Mouse (Mus musculus) hematopoietic stem cell, adult 5-6 weeks (primary cell): Measurements from ENCODE around the gene Kcnn3. TPM values are rescaled to one million over a fixed set of nuclear protein-coding genes. Genes with fewer than 3 reads are reported as not detected.

Source experiments
- ATAC-seq, 2 experiments: fragments of 125-278 bp in 1 of 2; replicated peaks in 1 of 2; 2 replicates each; pipeline ENCODE4 v1.8.0; 2016 to 2017; ENCODE audit warnings: inconsistent platforms in 2 of 2, mild to moderate bottlenecking in 2 of 2, moderate number of reproducible peaks in 2 of 2, low read depth in 1 of 2, moderate TSS enrichment in 1 of 2; ENCODE audit not compliant: low FRiP score in 2 of 2, poor library complexity in 2 of 2, severe bottlenecking in 2 of 2, insufficient read depth in 1 of 2, low TSS enrichment in 1 of 2
- total RNA-seq: library from RNA; stranded (forward); fragments of 172-1452, 232-1000 nt; gene quantifications from 2 replicates; pipeline ENCODE4 v1.2.3, GENCODE M21; 2017

The Kcnn3 gene
- total RNA-seq, 1 experiment from 2014 or later: not detected

DNA sequence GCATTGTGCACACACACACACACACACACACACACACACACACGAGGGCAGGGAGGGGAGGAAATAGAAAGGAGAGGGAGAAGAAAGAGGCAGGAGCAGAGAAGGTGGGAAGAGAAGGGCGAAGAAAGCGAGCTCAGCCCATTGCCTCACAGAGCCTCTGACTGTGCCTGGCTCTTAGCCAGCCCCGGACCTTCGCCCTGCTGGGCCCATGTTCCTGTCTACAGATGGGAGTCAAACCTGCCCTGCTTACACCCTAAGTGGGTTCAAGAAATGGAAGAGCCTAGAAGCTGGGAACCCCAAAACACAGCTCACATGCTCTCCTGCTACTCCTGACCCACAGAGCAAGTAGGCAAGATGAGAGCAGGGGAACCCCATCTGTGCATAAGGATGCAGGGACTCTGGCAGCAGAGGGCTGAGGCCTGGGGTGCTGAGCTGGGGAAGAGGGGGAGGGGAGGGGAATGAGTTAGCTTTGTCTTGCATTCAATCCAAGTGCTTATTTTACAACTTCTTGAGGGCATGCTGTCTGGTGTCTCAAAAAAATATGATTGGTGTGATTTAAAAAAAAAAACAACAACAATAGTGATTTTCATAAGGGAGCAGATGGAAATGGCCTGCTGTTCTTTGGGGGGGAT, 105.0 kb downstream of the Kcnn3 start:
- no peak for ATAC-seq

DNA sequence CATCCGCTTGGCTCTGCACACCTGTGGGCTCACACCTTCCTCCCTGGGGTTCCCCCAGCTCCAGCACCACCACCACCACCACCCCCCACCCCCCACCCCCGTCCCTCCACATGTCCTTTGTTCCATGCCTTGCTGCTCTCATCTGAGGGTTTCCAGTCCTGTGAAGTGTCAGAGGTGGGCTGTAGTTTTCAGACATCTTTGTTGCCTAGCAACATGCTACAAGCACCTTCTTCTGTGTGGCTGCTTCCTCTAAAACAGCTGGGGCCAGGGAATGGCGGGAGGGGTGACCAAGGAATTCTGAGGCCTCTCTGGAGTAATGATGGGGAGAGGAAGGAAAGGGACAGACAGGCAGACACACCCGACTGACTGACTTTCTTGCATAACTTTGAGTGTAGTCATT, 106.6 kb downstream of the Kcnn3 start:
- ATAC-seq: no peak

DNA sequence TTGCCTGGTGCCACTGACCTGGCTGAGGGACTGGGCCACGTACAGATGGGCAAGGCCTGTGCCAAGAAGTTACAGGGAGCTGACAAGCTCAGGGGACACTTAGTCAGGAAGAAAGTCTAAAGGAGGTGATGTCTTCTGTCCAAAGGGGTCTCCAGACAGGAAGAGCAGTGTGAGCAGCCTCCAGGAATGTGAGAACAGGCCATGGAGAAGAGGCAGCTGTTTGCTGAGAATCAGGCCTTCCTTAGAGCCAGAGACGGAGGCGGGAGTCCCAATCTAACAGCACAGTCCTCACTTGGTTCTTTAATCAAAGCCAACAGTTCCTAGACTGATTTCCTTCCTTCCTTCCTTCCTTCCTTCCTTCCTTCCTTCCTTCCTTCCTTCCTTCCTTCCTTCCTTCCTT, 109.8 kb downstream of the Kcnn3 start:
- ATAC-seq: no peak

DNA sequence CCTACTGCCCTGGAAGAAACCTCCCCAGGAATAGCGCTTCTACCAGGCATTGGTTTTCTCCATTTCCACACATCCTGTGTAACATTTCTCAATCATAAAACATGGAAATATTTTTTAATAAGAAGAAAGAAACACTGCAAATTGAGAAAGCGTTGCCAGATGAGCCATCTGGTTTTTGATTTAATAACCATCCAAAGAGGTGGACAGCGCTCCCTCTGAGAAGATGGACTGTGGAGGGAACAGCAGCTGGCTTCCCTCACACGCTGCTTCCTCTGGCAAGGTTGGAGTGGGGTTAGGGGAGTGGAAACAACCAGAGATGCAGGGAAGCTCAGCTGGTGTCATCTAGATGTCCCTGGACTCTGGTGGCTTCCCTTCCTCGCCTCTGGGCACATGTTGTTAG, 111.8 kb downstream of the Kcnn3 start:
- ATAC-seq: no peak

DNA sequence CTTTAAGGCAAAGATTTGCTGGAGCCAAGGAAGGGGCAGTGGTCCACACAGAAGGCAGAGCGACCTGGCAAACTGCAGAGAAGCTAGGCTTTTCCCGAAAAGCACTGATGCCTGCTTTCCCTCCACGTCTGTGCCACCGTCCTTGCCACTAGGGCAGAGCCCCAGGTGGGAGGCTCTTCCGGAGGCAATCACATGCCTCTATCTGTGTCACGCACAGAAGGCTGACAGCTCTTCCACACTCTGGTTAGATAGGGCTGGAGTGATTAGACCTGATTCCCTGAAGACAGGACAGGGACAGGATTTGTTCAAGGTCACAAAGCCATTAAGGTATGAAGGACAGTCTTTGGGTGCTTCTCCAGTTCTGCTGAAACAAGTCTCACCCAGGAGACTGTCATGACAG, 113.6 kb downstream of the Kcnn3 start:
- no peak for ATAC-seq

DNA sequence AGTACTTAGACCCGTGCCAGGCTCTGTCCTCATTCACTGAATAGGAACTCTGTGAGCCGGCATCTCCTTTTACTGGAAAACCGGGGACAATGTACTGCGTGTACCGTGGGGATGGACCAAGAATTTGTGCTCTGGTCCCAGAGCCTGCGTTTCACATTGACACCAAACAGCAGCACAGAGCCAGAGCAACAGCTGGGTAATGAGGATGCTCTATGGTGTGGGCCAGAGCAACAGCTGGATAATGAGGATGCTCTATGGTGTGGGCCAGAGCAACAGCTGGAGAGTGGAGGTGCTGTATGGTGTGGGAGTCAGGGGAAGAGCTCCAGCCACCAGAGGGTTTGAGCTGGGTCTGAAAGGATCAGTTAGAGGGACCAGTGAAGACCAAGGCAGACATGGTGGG, 114.0 kb downstream of the Kcnn3 start:
- no peak for ATAC-seq

DNA sequence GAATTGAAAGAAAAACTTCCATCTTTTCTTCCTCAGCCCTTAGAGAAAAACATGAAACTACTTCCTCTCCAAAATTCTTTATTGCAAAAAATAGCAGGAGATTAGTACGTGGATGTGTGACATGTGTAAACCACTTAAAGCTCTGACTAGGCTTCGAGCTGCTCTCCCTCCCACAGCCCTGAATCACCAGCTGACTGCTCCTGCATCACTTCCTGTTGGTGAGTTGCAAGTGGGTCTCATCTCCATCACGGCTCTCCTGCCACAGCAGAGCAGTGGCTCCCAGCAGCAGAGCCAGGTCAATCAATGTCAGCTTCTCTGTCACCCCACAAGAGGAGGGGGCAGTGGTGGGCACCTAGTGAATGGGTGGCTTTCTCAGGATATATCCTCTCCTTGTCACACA, 120.8 kb downstream of the Kcnn3 start:
- ATAC-seq: peak; percentile 32 to 42; a peak in 1 of 4 replicates

DNA sequence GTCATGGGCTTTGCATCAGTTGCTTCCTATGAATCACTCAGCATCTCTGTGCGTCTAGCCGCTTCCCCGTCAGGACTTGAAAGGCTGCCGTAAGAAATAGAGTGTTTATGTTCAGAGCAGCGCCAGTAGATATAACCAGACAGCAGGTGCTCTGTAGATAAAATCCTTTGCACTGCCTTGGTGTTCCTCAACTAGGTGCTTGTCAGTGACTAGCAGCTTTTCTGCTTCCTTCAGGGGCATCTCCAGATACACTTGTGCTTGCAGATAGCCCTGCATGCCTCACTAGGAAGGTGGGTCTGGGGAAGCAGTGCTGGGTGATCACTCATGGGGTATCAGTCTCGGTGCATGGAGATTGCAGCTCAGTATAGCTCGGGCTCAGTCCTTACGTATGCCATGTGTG, 123.4 kb downstream of the Kcnn3 start:
- no peak for ATAC-seq

DNA sequence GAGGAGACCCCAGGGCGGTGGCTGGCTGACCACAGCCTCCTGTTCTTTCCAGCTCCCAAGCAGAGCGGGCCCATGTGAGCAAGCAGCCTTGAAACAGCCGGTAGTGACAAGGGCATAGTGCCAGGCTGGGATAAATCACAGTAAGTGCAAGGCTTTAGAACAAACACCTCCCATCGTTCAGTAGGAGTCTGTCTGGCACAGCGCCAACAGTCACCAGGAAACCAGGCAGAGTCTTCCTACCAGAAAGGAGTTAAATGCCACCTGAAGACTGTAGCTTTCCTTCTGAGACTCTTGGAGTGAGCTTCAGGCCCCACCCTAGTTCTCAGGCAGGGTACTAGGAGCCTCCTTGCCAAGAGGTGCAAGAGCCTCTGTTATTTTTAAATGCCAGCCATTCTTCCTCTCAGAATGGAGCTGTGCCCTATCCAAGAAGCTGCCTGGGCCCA, 126.9 kb downstream of the Kcnn3 start:
- ATAC-seq: no peak

DNA sequence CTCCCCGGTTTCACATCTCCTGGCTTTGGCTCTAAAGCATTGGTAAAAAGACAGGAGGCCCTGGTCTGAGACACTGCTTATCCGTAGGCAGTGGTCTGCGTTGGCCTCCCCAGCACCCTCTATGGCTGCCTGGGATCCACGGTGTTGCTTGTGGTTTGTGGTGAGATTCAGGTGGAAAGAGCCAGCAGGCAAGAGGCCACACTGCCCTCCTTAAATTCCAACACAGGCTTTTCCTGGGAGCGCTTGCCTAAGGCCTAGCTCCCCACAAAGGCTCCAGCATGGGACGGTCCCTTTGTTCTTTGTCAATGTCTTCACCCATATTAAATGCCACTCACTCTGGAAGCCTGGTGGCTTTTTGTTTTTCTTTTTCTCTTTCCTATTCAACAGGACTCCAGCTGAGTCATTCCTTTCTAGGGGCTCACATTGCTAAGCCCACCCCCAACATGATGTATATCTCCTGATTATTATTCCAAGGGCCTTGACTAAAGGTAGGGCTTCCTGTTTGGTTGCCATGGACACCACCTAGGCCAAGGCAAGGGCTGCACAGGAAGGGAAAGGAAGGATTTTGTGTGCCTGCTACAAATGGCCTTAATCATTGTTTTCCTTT, 127.4 kb downstream of the Kcnn3 start:
- ATAC-seq: no peak

DNA sequence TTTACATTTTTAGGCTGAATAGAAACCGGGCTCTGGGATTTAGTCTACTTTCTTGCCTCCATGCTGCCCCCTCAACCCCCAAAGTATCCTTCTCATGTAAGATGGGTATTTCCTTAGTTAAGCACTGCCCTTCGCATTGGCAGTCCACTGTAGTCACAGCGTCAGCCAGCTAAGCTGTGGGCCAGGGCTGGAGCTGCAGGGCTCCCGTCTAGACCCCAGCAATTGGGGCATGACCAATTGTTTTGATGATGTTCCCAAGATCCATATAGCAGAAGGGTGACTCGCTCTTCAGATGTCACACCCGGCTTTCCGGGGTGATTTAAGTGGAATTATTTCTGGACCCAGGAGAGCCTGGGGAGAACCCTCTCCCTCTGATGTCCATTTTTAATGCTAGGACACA, 129.9 kb downstream of the Kcnn3 start:
- ATAC-seq: no peak

DNA sequence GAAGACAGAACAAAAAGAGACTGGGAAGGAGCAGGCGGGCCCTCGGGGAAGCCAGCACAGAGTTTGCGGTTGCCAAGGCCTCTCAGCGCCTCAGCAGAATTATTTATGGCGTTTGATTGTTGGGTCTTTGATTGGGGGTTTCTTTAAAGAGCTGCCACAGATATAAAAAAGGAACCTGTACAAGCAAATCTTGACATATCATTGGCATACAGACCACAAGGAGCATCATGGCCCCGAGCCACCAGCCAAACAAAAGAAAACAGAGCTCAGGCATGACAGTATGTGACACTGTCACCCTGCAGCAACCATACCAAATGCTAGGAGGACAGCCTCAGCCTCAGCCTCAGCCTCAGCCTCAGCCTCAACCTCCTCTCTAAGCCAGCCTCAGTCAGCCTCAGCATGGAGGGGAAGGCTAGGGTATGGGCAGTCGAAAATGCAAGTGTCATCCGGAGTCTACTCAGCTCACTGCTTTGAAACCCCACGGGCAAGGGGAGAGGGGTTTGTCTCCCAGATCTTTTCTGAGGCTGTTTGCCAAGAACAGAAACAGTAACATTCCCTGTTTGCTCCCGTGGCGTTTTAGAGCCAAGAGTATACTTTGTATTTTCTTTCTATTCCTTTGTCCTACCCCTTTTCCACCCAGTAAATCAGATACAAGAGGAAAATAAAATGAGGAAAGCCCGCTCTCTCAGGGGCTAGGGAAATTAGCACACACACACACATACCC, 133.4 kb downstream of the Kcnn3 start:
- ATAC-seq: no peak

DNA sequence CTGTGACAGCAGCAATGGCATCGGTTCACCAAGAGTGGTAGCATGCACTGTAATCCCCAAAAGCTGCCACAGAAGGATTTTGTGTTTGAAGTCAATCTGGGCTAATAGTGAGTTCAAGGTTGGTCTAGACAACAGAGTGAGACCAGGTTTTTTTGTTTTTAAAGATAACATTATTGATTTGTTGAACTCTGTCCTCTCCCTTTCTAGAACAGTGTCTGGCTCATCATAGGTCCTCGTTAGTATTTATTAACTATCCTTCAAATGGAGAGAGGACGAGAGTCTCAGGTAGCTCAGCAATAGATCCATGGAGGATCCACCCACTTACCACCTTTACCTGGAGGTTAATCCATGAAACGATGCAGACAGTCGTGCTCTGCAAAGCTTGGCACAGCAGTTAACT, 137.1 kb downstream of the Kcnn3 start:
- no peak for ATAC-seq

DNA sequence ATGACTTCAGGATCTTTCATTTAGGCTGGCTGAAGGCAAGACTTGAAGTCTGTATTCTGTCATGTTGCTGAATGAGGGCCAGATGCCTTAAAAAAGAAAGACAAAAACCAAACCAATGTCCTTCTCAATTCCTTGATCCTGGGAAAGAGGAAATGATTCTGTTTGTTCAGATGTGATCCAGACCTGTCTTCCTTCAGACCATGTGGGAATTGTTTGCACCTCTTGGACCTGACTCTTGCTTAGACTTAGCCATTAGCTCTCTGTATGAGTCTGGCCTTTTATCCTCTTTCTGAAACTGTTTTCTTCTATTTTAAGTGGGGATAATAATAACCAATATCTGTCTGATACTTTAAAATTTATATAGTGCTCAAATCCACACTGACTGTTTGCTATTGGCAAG, 138.5 kb downstream of the Kcnn3 start:
- no peak for ATAC-seq

DNA sequence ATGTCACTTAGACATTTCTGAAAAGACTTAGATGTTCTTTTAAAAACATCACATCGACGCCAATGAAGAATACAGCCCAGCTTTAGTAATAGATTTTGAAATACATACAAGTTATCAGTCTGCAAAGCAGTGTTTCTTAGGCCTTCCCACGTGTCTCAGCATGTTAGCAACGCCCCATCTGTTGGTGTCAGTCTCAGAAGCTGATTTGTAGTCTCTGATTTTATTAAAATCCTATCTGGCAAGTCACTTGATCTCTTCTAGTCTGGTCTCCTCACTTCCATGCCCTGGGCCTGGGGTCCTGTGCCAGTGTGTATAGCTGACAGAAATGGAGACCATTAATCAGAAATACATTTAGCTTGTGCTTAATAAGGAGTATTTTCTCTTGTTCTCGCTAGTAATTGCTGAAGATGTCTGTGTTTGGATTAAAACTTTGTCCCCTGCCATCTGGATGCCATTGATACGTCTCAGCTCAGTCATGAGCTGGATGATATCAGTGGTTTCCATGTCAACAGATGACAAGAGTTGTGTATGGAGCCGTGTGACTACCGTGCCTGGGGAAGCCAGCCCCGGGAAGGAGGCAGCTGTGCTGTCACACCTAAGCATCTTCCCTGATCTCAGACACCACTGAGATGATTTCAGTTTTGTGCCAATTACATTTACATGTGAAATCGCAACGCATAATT, 140.1 kb downstream of the Kcnn3 start:
- ATAC-seq: no peak

DNA sequence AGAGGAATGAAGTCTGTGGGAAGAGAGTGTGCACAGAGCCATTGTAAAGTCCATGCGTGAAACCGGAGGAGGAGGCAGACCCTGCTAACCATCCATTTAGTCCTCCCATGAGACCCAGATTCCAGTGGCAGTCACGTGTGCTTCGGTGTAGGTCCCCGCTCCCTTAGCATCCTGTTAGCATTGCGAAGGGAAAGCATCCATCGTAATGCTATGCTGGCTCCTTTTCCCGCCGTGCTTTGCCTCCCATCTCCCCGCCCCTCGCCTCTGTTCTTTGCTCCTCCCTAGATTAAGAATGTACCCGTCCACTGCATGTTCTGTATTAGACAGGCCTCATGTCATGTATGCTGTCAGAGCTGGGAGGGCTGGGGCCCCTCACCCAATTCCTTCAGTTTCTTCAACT, 144.8 kb downstream of the Kcnn3 start:
- ATAC-seq: no peak

DNA sequence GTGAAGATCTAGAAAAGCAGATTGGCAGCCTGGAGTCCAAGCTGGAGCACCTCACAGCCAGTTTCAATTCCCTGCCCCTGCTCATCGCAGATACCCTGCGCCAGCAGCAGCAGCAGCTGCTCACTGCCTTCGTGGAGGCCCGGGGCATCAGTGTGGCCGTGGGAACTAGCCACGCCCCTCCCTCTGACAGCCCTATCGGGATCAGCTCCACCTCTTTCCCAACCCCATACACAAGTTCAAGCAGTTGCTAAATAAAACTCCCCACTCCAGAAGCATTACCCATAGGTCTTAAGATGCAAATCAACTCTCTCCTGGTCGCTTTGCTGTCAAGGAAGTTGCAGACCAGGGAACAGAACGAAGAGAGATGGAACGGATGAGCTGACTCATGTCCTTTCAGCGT, 147.2 kb downstream of the Kcnn3 start:
- no peak for ATAC-seq

DNA sequence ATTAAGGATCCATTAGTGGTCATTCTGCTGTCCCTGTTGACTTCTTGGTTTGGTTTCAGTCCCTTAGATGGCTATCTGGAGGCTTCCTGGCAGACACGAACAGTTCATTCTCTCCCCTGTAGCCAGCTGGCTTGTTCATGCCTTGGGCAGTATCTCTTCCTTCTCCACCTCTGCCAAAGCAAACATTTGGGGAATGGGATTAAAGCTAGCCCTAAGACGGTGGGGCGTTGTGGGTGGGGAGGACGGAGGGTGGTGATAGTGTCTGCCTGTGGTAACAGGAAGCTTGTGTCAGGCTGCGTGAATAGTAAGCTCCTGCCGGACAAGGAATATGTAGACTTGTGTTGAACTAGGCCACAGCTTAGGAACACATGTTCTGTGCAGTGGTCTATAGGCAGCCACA, 151.4 kb downstream of the Kcnn3 start:
- ATAC-seq: no peak
